Mouse (Mus musculus) lung, adult 2 months (tissue): ENCODE data around the gene Ttll8.

Source experiments
- CTCF ChIP-seq: fragments of 200-500 bp; IDR thresholded peaks from 2 replicates; pipeline ENCODE4 v1.5.1; 2011; ENCODE audit warnings: mild to moderate bottlenecking, low read length, control low read depth; ENCODE audit not compliant: insufficient read depth
- POLR2A ChIP-seq: fragments of 200-500 bp; IDR thresholded peaks from 2 replicates; pipeline ENCODE4 v1.6.1; 2011; ENCODE audit warnings: low read depth, mild to moderate bottlenecking, control low read depth, low read length, borderline replicate concordance; ENCODE audit errors: extremely low read depth

DNA sequence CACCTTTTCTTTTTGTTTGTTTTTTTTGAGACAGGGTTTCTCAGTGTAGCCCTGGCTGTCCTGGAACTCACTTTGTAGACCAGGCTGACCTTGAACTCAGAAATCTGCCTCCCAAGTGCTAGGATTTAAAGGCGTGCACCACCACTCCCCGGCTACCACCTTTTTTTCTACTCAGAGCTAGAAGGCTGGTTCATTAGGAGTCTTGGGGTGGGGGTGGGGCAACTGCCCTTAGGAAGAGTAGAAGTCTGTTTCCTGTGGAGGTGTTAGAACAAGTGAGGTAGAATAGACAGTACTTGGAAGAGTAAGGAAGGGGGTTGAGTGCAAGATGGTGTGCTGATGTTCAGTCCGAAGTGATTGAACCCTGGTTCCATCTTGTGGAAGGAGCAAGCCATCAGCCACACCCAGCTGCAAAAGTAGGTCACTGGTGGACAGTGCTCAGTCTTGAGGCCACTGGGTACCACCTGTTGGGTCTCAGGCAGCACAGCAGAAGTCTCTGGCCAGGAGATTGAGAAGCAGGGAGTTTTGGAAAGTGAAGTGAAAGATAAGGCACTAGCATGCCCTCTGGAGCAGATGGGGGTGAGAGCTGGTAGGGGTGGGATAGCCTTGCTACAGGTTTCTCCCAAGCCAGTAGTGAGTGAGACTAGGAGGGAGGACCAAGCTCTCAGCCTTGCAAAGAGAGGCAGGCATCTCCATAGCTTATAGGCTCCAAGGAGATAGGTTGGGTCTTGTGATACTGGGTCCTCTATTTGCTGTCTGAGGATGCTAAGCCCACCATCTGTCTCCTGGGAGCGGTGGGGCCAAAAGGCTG, 88.1 kb downstream of the Ttll8 start:
- no peak for TF ChIP-seq CTCF
- TF ChIP-seq POLR2A: no peak
